Mouse (Mus musculus) bone marrow, adult 2 months (tissue): Measurements from ENCODE around the gene Tnpo2.

Source experiments
- CTCF ChIP-seq: fragments of 200-500 bp; IDR thresholded peaks from 2 replicates; pipeline ENCODE4 v1.5.1; 2011; ENCODE audit warnings: low read length, control low read depth; ENCODE audit not compliant: control insufficient read depth, insufficient read depth
- POLR2A ChIP-seq: fragments of 200-500 bp; IDR thresholded peaks from 2 replicates; pipeline ENCODE4 v1.6.1; 2011; ENCODE audit warnings: low read depth, mild to moderate bottlenecking, control low read depth, low read length, borderline replicate concordance; ENCODE audit not compliant: control insufficient read depth

GRCm38 (mm10) chr8:85037366-85037680 is 608 bp downstream of the Tnpo2 start:
- no peak for TF ChIP-seq CTCF
- TF ChIP-seq POLR2A = no peak
